8 mouse cellular contexts compared by ENCODE assay signal in the genomic region with DNA sequence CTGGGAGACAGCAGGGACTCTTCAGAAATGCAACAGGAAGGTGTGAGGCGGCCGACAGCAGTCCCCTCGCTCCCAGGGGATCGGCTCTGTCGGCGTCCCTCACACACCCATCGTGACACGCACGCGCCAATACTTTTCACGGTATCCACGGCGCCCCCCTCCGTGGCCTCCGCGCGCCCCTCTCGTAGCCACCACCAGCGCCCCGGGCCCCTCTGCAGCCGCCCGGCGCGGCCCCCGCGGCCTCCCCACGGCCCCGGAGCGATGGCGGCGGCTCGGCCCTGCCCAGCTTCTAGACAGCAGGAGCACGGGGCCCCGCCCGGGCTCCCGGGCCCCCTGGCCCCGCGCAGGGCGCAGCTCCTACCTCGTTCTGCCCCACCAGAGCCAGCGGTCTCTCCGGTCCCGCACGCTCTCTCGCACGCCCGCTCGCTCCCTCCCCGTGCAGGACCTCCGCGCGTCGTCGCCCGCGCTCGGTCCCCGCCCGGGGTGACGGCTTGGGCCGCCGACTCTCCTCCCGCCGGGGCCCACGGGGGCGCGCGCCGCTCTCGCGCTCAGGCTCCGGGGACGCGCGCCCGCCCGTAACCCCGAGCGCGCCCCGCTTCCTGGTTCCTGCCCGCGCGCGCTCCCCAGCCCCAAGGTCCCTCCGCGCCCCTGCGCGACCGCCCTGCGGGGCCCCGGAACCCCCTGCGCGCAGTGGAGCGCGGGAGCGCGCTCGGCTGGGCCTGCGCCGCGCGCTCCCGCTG. TPM values are rescaled to one million over a fixed set of nuclear protein-coding genes. Genes with fewer than 3 reads are reported as not detected.
DNase-seq lines count a peak whose midpoint lies in the region; ATAC-seq lines count a peak whose summit lies in the region.

Gene Stat5b, minus strand, starts transcription at position 687 of the 740 bp plus-strand sequence.

- H3K36me3 ChIP-seq in hindbrain, embryonic 14.5 days (replicated peaks; ENCODE audit: control insufficient read depth, insufficient read depth) = no peaks in the 10 kb centered on the region

- under 1% methylated on average over 85 of the region's 104 CpGs for WGBS in hindbrain, embryonic 14.5 days

- peaks cover 27% of the 10 kb centered on the region for H3K4me1 ChIP-seq in hindbrain, embryonic 14.5 days (replicated peaks; ENCODE audit: control insufficient read depth, insufficient read depth, low read length)

- peak; percentile 27 for ATAC-seq in activated CD4-positive, CD25-positive, alpha-beta regulatory T cell, adult 4 months
- peak; percentile 77 for ATAC-seq in hindbrain, embryonic 14.5 days (ENCODE audit: low FRiP score)

- no peaks in the 10 kb centered on the region for H3K27me3 ChIP-seq in hindbrain, embryonic 14.5 days (ENCODE audit: control insufficient read depth, insufficient read depth, low read length)

- H3K9ac ChIP-seq in hindbrain, embryonic 14.5 days = peak within 1 kb of the TSS; percentile 95

- H3K27ac ChIP-seq in hindbrain, embryonic 14.5 days = peak within 1 kb of the TSS; percentile 86

- H3K9me3 ChIP-seq in hindbrain, embryonic 14.5 days (ENCODE audit: control insufficient read depth, low read length) = no peaks in the 10 kb centered on the region

- peak; percentile 72 to 76 for DNase-seq in cerebellum, postnatal 36 days
- peak; percentile 58 for DNase-seq in gastrocnemius, adult 18-20 months (ENCODE audit: low spot score)
- peak; percentile 75 for DNase-seq in hindbrain, embryonic 14.5 days (ENCODE audit: low spot score)
- peak; percentile 44 to 70 for DNase-seq in left cerebral cortex, adult 18-20 months (ENCODE audit: low spot score in 2 of 2)
- DNase-seq in lung, postnatal 4 days = peak; percentile 84 to 93
- DNase-seq in retina, postnatal 7 days (ENCODE audit: low read depth, low spot score) = peak; percentile 47
- DNase-seq in urinary bladder, postnatal 4 days (ENCODE audit: low spot score in 2 of 2) = peak; percentile 75

- H3K4me3 ChIP-seq in hindbrain, embryonic 14.5 days (replicated peaks; ENCODE audit: low read length) = peak within 1 kb of the TSS; percentile 97

- H3K4me2 ChIP-seq in hindbrain, embryonic 14.5 days (replicated peaks) = peak within 1 kb of the TSS; percentile 92

RNA-seq across cellular contexts. Expression of gene Stat5b, which starts in this region (rescaled TPM):
- polyA plus RNA-seq in activated CD4-positive, CD25-positive, alpha-beta regulatory T cell, adult 4 months (2017; shearing (Covaris generic)) = 10 to 100 TPM; 27.8 to 37.2 TPM
- 100 to 1,000 TPM; 125 to 170 TPM for total RNA-seq in gastrocnemius, adult 18-20 months (2021)
- 19.0 and 19.8 TPM in 2 replicates for polyA plus RNA-seq in hindbrain, embryonic 14.5 days (2014; fragmentation: Nextera tagmentation; extraction: Ambion mirVana)
- total RNA-seq in left cerebral cortex, adult 18-20 months (2021) = 10 to 100 TPM; 26.8 to 28.0 TPM

Comparison
In these comparisons a context has a peak if more than half of its experiments do, and no peak if none do; other contexts are left out.
1. Peak in every context shown above with its lines: DNase-seq, ATAC-seq, H3K4me3 ChIP-seq and H3K27ac ChIP-seq.
2. RNA of gene Stat5b (total RNA-seq): 125 to 170 TPM in gastrocnemius, adult 18-20 months; 26.8 to 28.0 TPM in left cerebral cortex, adult 18-20 months; every median in the first group is over 4 times any median in the second.